Mouse (Mus musculus): ENCODE data around the gene Cep164. TPM values are rescaled to one million over a fixed set of nuclear protein-coding genes. Genes with fewer than 3 reads are reported as not detected.

Cep164 gene
- polyA plus RNA-seq (2015; fragmentation: Nextera tagmentation; extraction: Ambion mirVana): 14.9 and 15.5 TPM in 2 replicates

DNA sequence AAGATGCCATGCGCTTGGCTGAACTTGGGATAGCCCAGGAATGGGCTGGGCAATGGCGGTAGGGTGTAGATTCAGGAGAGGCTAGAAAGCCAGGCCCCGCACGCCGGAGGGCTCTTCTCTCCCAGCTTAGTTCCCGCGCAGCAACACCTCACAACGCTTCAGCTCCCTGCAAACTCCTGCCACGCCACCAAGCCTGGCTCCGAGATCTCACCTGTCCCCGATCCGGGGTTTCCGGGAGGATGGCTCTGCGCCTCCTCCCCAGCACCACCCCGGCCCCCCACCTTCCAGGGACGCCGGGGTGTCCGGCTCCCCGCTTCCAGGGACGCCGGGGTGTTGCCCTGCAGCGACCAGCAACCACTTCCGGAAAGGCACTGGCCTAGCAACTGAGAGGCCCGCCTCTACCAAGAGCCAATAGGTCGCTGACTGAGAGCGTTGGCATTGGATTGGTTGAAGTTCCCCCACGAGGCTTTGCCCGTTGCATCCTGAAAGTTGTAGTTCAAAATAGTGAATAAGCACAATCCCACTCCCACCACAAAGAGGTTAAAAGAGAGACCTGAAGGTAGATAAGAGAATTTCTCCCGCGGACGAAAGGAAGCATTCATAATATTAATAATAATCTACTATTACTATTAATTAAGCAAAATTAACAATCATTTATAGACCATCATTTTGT lies at the start of gene Cep164:
TSS of gene Cep164 (minus strand) at position 401 of the 673 bp plus-strand sequence.
- Histone ChIP-seq H3K4me2 (replicated peaks) (peak within 1 kb of the TSS; percentile 96), H3K27me3 (no peaks in the 10 kb centered on the region), H3K36me3 (no peaks in the 10 kb centered on the region), H3K4me1 (replicated peaks) (peaks cover 19% of the 10 kb centered on the region), H3K9me3 (0 out of 2 replicates have a peak, but pooled peaks cover 2% of the 10 kb centered on the region), H3K4me3 (replicated peaks) (peak within 1 kb of the TSS; percentile 77), H3K27ac (peak within 1 kb of the TSS; percentile 69), H3K9ac (replicated peaks) (peak within 1 kb of the TSS; percentile 83)
- ATAC-seq: peak; percentile 97
- under 1% methylated on average over 31 of the region's 31 CpGs for WGBS

DNA sequence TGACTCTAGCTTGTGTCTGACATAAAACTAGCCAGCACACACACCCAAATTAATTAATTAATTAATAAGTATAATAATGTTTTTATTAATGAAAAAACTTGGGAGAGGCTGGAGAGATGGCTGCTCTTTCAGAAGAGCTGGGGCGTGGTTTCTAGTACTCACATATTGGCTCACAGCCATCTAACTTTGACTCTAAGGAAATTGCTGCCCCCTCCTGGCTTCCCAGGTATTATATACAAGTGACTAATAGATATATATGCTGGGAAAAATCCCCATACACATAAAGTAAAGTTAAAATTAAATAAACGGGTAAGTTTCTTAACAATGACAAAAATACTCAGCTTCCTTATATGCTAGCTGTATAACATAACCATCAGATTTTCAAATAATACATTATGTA lies 49.4 kb upstream of the Cep164 start:
- H3K4me3 ChIP-seq (replicated peaks): no peak overlapping the region
- H3K9me3 ChIP-seq: no peaks in the 10 kb centered on the region
- H3K36me3 ChIP-seq: peaks cover 70% of the 10 kb centered on the region
- ATAC-seq: no peak
- no peak overlapping the region for H3K9ac ChIP-seq (replicated peaks)
- no peaks in the 10 kb centered on the region for H3K27me3 ChIP-seq
- H3K4me2 ChIP-seq (replicated peaks): no peak overlapping the region
- WGBS: 87% methylated on average over 2 of the region's 2 CpGs
- no peak overlapping the region for H3K27ac ChIP-seq
- no peaks in the 10 kb centered on the region for H3K4me1 ChIP-seq (replicated peaks)

DNA sequence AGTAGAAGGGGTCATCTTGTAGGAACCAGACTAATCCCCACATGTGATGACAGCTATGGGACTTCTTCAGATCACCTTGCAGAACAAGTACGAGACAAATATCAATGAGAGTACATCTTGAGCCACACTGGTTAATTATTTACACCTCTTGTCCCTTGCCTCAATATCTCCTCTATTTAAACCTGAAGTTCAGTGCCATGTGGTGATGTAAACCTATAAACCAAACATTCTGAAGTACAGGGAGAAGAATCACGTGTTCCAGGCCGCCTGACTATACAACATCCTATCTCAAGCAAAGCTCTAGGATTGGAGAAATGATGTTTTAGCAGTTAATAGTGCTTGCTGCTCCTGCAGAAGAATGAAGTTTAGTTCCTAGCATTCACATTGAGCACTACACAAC lies 41.8 kb upstream of the Cep164 start:
- Histone ChIP-seq H3K4me3 (replicated peaks) (no peak overlapping the region), H3K9me3 (no peaks in the 10 kb centered on the region), H3K9ac (replicated peaks) (no peak overlapping the region), H3K27me3 (no peaks in the 10 kb centered on the region), H3K36me3 (peaks cover 93% of the 10 kb centered on the region), H3K27ac (no peak overlapping the region), H3K4me2 (replicated peaks) (no peak overlapping the region), H3K4me1 (replicated peaks) (no peaks in the 10 kb centered on the region)
- ATAC-seq: no peak
- 94% methylated on average over 3 of the region's 3 CpGs for WGBS

DNA sequence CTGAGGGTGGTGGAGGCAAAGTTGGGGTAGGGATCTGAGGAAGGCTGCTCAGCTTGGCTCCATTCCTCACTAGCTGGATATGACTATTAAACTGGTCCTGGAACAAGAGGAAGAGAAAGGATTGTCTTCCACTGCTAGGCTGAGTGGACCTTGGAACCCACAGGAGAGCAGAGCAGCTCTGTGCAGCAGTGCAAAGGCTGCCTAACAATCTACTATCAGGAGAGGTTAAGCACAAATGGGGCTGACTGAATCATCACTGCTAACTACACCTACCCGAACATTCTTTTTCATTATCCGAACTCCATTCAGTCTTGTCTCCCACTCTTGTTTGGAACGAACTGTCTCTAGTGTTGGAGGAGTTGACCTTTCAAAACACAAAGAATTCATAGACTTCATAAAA lies 40.7 kb upstream of the Cep164 start:
- 96% methylated on average over 3 of the region's 3 CpGs for WGBS
- H3K4me3 ChIP-seq (replicated peaks): no peak overlapping the region
- no peak for ATAC-seq
- no peaks in the 10 kb centered on the region for H3K27me3 ChIP-seq
- H3K27ac ChIP-seq: no peak overlapping the region
- H3K4me1 ChIP-seq (replicated peaks): no peaks in the 10 kb centered on the region
- H3K4me2 ChIP-seq (replicated peaks): no peak overlapping the region
- H3K9me3 ChIP-seq: no peaks in the 10 kb centered on the region
- H3K36me3 ChIP-seq: peaks cover 94% of the 10 kb centered on the region
- no peak overlapping the region for H3K9ac ChIP-seq (replicated peaks)

DNA sequence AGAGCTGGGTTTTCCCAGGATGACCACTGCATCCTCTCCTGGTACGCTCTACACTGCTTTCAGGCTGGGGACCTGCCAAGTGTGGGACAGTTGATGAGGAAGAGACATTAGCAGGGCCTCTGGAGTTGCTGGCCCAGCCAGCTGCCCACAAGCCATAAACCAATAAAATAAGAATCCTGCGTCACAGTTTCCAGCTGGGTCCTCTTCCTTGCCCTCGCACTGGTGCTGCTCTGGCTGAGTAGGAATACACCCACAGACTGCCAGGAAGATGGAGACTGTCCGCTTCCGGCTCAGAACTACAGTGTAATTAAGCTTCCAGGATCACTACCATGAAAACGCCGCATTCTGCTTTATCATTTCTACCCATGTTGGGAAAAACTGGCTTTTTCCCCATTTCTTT lies 33.3 kb upstream of the Cep164 start:
- Histone ChIP-seq H3K4me3 (replicated peaks) (no peak overlapping the region), H3K9ac (replicated peaks) (no peak overlapping the region)
- ATAC-seq: no peak

DNA sequence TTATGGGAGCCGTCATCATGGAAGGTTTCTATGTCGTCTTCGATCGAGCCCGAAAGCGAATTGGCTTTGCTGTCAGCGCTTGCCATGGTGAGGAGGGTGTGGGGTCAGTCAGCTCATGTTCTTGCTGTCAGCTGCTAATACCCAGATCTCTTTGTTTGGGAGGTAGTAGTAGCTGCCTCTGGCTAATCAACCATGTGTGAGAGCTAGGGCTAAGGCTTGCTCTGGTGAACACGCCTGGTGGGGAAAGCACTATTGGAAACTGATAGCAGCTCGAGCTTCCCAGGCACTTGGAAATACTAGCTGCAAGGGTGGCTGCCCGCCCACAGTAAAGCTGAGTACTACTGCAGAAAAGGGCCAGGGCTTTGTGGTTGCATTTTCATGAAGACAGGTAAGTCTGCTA lies 30.9 kb upstream of the Cep164 start:
- H3K9ac ChIP-seq (replicated peaks): no peak overlapping the region
- no peak overlapping the region for H3K4me3 ChIP-seq (replicated peaks)
- no peak overlapping the region for H3K27ac ChIP-seq
- no peak overlapping the region for H3K4me2 ChIP-seq (replicated peaks)
- no peak for ATAC-seq
- H3K9me3 ChIP-seq: no peaks in the 10 kb centered on the region
- no peaks in the 10 kb centered on the region for H3K4me1 ChIP-seq (replicated peaks)
- WGBS: 94% methylated on average over 10 of the region's 10 CpGs
- no peaks in the 10 kb centered on the region for H3K27me3 ChIP-seq
- H3K36me3 ChIP-seq: peaks cover 95% of the 10 kb centered on the region

More for the DNA sequence above, 33.3 kb upstream of the Cep164 start:
- Histone ChIP-seq H3K27me3 (no peaks in the 10 kb centered on the region), H3K27ac (no peak overlapping the region), H3K9me3 (no peaks in the 10 kb centered on the region), H3K36me3 (peaks cover 95% of the 10 kb centered on the region), H3K4me2 (replicated peaks) (no peak overlapping the region), H3K4me1 (replicated peaks) (no peaks in the 10 kb centered on the region)
- WGBS: 96% methylated on average over 7 of the region's 7 CpGs

DNA sequence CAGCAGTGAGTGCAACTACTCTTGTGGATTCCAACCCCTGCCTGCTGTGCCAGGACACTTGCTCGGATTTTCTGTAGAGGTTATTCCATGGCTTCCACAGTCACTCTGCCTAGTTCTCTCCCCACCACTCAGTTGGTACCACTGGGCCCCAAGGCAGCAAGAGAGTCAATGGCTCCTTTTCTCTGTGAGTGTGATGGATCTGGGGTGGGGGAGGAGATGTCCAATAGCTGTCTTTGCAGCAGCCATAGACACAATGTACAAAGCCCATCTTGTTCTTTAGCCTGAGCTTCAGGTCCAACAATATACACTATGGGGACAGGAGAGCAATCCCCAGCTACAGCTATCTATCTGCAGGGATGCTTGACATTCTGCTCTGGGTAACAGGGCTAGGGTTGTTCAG lies 25.6 kb upstream of the Cep164 start:
- H3K4me1 ChIP-seq (replicated peaks): 0 out of 2 replicates have a peak, but pooled peaks cover 14% of the 10 kb centered on the region
- no peaks in the 10 kb centered on the region for H3K9me3 ChIP-seq
- H3K9ac ChIP-seq (replicated peaks): no peak overlapping the region
- no peak overlapping the region for H3K4me2 ChIP-seq (replicated peaks)
- no peak overlapping the region for H3K27ac ChIP-seq
- H3K27me3 ChIP-seq: no peaks in the 10 kb centered on the region
- no peak overlapping the region for H3K4me3 ChIP-seq (replicated peaks)
- WGBS: 83% methylated on average over 1 of the region's 1 CpGs
- ATAC-seq: no peak
- H3K36me3 ChIP-seq: peaks cover 67% of the 10 kb centered on the region

DNA sequence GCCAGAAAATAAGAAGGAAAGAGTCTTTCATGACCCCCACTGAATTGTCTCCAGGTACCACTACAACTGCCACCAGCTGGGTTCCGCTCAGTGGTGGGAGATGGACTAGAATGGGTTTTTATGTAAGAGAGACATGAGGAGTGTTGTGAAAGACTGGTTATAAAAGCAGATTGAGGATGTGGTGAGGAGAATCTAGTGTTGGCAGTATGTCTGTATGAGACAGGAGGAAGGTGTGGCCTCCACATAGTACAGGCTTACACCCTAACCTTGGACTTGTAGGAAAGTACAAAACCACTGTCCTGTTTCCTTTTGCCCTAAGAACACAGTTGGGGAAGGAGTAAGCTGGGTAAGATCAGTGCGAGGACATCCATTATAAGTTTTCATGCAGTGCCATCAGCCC lies 25.2 kb upstream of the Cep164 start:
- Histone ChIP-seq H3K9me3 (no peaks in the 10 kb centered on the region), H3K36me3 (peaks cover 63% of the 10 kb centered on the region), H3K4me2 (replicated peaks) (no peak overlapping the region), H3K27ac (no peak overlapping the region), H3K4me1 (replicated peaks) (0 out of 2 replicates have a peak, but pooled peaks cover 14% of the 10 kb centered on the region), H3K4me3 (replicated peaks) (no peak overlapping the region), H3K27me3 (no peaks in the 10 kb centered on the region), H3K9ac (replicated peaks) (no peak overlapping the region)
- no peak for ATAC-seq
- WGBS: 96% methylated on average over 2 of the region's 2 CpGs

DNA sequence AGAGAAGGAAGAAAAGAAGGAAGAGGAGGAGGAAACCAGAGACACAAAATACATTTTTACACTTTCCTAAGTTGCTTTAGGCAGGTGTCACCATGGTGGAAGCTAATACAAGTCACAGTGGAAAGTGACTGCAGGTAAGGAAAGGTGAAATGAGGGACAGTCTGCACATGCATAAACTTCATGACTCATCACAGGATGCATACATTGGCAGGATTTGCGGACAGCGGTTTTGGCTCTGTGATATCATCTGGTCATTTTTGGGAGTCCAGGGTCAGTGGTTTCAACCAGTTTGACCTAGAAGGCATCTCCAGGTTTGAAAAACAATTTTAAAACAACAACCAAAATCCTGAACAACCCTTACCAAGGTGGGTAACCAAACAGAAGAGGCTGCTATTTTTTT lies 23.3 kb upstream of the Cep164 start:
- WGBS: 97% methylated on average over 2 of the region's 2 CpGs
- no peak overlapping the region for H3K9ac ChIP-seq (replicated peaks)
- H3K36me3 ChIP-seq: peaks cover 46% of the 10 kb centered on the region
- no peak overlapping the region for H3K4me3 ChIP-seq (replicated peaks)
- 0 out of 2 replicates have a peak, but pooled peaks cover 14% of the 10 kb centered on the region for H3K4me1 ChIP-seq (replicated peaks)
- H3K4me2 ChIP-seq (replicated peaks): no peak overlapping the region
- no peak for ATAC-seq
- H3K27me3 ChIP-seq: no peaks in the 10 kb centered on the region
- H3K27ac ChIP-seq: no peak overlapping the region
- no peaks in the 10 kb centered on the region for H3K9me3 ChIP-seq

DNA sequence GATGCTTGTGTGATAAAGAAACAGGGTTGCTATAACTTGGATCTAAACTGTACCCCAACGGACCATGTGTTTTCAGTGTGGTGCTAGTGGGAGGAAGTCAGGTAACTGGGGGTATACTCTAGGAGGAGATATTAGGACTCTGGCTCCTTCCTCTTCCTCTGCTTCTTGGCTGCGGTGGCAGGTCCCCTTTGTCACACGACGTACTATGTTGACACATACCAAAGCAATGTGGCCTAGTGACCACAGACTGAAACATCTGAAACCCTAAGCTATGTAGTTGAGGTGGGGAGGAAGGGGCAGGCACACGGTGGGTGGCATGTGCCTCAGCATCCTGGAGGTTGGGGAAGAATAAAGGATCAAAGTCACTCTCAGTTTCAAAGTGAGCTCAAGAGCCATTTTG lies 22.8 kb upstream of the Cep164 start:
- Histone ChIP-seq H3K4me2 (replicated peaks) (no peak overlapping the region), H3K36me3 (peaks cover 42% of the 10 kb centered on the region), H3K4me1 (replicated peaks) (0 out of 2 replicates have a peak, but pooled peaks cover 14% of the 10 kb centered on the region), H3K4me3 (replicated peaks) (no peak overlapping the region), H3K27ac (no peak overlapping the region), H3K9ac (replicated peaks) (no peak overlapping the region), H3K9me3 (no peaks in the 10 kb centered on the region), H3K27me3 (no peaks in the 10 kb centered on the region)
- 71% methylated on average over 5 of the region's 5 CpGs for WGBS
- ATAC-seq: no peak

DNA sequence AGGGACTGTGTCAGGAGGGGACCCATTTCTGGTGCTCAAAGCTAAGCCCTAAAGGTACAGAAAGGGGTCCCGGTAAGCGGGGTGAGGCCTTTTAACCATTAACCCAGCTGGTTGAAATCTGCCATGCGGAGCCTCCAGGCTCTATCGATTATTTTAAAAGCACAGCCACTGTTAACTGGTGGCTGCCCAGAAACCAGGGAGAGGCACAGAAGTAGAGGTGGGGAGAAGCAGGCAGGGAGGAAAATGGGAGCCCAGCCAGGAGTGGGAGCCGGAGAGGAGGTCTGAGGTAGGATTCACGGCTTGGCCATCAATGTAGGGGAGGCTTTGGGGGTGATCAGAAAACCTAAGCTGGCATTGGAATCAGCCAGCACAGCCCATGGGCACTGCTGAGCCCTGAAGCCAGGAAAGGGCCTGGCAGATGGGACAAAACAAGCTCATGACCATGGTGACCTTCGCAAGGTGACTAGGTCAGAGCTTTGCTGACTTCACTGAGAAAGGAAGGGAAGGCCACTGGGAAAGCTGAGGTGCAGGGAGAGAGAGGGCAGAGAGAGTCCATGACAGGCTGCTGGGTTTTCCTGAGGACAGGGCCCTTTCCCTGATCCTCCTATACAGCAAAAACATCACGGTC lies 22.2 kb upstream of the Cep164 start:
- Histone ChIP-seq H3K36me3 (peaks cover 35% of the 10 kb centered on the region), H3K9ac (replicated peaks) (no peak overlapping the region), H3K4me2 (replicated peaks) (no peak overlapping the region), H3K4me3 (replicated peaks) (no peak overlapping the region), H3K4me1 (replicated peaks) (0 out of 2 replicates have a peak, but pooled peaks cover 14% of the 10 kb centered on the region), H3K27me3 (no peaks in the 10 kb centered on the region), H3K27ac (peak overlapping the region; percentile 9; the same call in 1 of the 2 replicates), H3K9me3 (no peaks in the 10 kb centered on the region)
- ATAC-seq: no peak
- 86% methylated on average over 8 of the region's 8 CpGs for WGBS

DNA sequence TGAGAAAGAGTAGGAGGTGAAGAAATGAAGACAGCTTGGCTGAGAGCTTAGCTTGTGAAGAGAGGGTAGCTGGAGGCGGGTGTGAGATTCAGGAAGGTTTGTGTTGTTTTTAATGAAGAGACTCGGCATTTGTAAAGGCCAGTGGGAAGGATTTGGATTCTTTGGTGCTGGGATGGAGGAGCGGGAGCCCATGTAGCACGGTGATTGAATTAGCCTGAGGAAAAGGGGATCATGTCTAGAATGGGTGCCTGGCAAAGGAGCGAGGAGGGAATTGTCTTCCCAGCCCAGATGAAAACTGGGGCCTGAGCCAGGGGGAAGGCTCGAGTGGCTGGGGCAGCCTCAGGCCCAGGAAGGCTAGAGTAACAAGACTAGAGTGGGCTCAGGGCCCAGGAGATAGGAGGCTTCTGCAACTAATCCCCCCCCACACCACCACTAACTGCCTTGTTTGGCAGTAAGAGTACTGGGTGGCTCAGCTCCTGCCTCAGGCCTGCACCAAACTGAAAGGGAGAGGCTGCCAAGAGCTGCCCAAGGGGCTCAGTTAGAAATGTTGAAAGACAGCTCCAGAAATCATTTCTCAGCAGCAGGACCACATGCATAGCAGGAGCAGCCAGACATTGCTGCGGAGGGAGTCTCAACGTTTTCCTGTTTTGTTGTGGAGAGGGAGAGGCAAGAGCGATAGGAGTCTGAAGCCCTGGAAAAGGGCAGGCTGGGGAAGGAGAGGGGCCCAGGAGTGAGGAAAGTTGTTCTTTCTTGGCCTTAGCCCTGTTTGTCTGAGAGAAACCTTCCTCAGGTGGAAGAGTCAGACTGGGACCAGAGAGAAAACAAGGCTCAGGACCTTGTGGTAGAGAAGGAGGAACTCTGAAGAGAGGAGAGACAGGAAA lies 21.3 kb upstream of the Cep164 start:
- Histone ChIP-seq H3K4me1 (replicated peaks) (0 out of 2 replicates have a peak, but pooled peaks cover 14% of the 10 kb centered on the region), H3K9ac (replicated peaks) (no peak overlapping the region), H3K27ac (peak overlapping the region; percentile 9; the same call in 1 of the 2 replicates), H3K4me2 (replicated peaks) (no peak overlapping the region), H3K9me3 (no peaks in the 10 kb centered on the region), H3K4me3 (replicated peaks) (no peak overlapping the region), H3K27me3 (no peaks in the 10 kb centered on the region), H3K36me3 (peaks cover 26% of the 10 kb centered on the region)
- 68% methylated on average over 9 of the region's 9 CpGs for WGBS
- ATAC-seq: no peak

Data from midbrain, embryonic 13.5 days (tissue).